Mouse (Mus musculus) G1E (cell line): ENCODE results near the gene Actr1a.

Experiments
- CTCF ChIP-seq: IDR thresholded peaks from 2 replicates; pipeline ENCODE4 v1.5.1; 2012; ENCODE audit warnings: low read depth, low read length, inconsistent platforms, mixed read lengths
- GATA1 ChIP-seq: IDR thresholded peaks from 2 replicates; pipeline ENCODE4 v1.6.1; 2012; ENCODE audit warnings: borderline replicate concordance, low read length, inconsistent platforms, mixed read lengths
- GATA2 ChIP-seq: IDR thresholded peaks from 2 replicates; pipeline ENCODE4 v1.6.1; 2012; ENCODE audit warnings: low read depth, low read length, inconsistent platforms, borderline replicate concordance

- no peak for TF ChIP-seq GATA1
- no peak for TF ChIP-seq CTCF
- no peak for TF ChIP-seq GATA2
Measured at GRCm38 (mm10) chr19:46347936-46348668, 47.4 kb downstream of the Actr1a start.
